Mouse (Mus musculus) forebrain, embryonic 11.5 days (tissue): ENCODE measurements around the gene Nme3. TPM values are rescaled to one million over a fixed set of nuclear protein-coding genes. Genes with fewer than 3 reads are reported as not detected.

ENCODE experiments used
- polyA plus RNA-seq: library from polyadenylated mRNA; unstranded; fragments of >200 nt; fragmentation: Nextera tagmentation; extraction: Ambion mirVana; gene quantifications from 2 replicates; pipeline ENCODE4 v1.2.1, GENCODE M21; 2014

Nme3 gene
- polyA plus RNA-seq, 1 experiment from 2014 or later = 60.8 TPM

Other genes with a start within 250 kb of the Nme3 start
- 26.8 and 32.3 TPM in 2 replicates for gene Slc9a3r2, start 246.2 kb upstream of the Nme3 start, polyA plus RNA-seq
- gene Npw, start 238.0 kb upstream of the Nme3 start, polyA plus RNA-seq = 0.32 TPM in 1 of 2 replicates, not detected in the other
- gene Zfp598, start 226.8 kb upstream of the Nme3 start, polyA plus RNA-seq = 37.6 and 38.4 TPM in 2 replicates
- 14.0 and 17.0 TPM in 2 replicates for gene Syngr3, start 206.5 kb upstream of the Nme3 start, polyA plus RNA-seq
- gene Gfer, start 200.3 kb upstream of the Nme3 start, polyA plus RNA-seq = 54.9 and 55.4 TPM in 2 replicates
- 1.7 and 1.9 TPM in 2 replicates for gene Noxo1, start 200.3 kb upstream of the Nme3 start, polyA plus RNA-seq
- gene Tbl3, start 188.8 kb upstream of the Nme3 start, polyA plus RNA-seq = 111 and 127 TPM in 2 replicates
- gene Rnf151, start 178.4 kb upstream of the Nme3 start, polyA plus RNA-seq = 0.36 and 0.81 TPM in 2 replicates
- 1,407 and 1,469 TPM in 2 replicates for gene Rps2, start 178.4 kb upstream of the Nme3 start, polyA plus RNA-seq
- 189 and 195 TPM in 2 replicates for gene Ndufb10, start 172.0 kb upstream of the Nme3 start, polyA plus RNA-seq
- gene Rpl3l, start 168.7 kb upstream of the Nme3 start, polyA plus RNA-seq = not detected in 2 replicates
- gene Msrb1, start 159.9 kb upstream of the Nme3 start, polyA plus RNA-seq = 21.3 and 21.6 TPM in 2 replicates
- 0.21 and 0.51 TPM in 2 replicates for gene Hs3st6, start 143.5 kb upstream of the Nme3 start, polyA plus RNA-seq
- not detected in 2 replicates for gene Meiob, start 92.2 kb upstream of the Nme3 start, polyA plus RNA-seq
- 25.4 and 26.7 TPM in 2 replicates for gene Hagh, start 56.4 kb upstream of the Nme3 start, polyA plus RNA-seq
- gene Fahd1, start 46.1 kb upstream of the Nme3 start, polyA plus RNA-seq = 18.2 and 19.3 TPM in 2 replicates
- not detected in 2 replicates for gene Igfals, start 30.5 kb upstream of the Nme3 start, polyA plus RNA-seq
- 71.9 and 82.0 TPM in 2 replicates for gene Nubp2, start 10.2 kb upstream of the Nme3 start, polyA plus RNA-seq
- gene Spsb3, start 9.9 kb upstream of the Nme3 start, polyA plus RNA-seq = 44.7 and 47.3 TPM in 2 replicates
- gene Eme2, start 1.4 kb upstream of the Nme3 start, polyA plus RNA-seq = 29.1 and 31.2 TPM in 2 replicates
- gene Mrps34, start 1.4 kb upstream of the Nme3 start, polyA plus RNA-seq = 76.9 and 81.8 TPM in 2 replicates
- gene Mapk8ip3, start 40.5 kb downstream of the Nme3 start, polyA plus RNA-seq = 51.3 and 56.8 TPM in 2 replicates
- gene Jpt2, start 64.2 kb downstream of the Nme3 start, polyA plus RNA-seq = 314 and 323 TPM in 2 replicates
- 14.3 and 14.7 TPM in 2 replicates for gene Cramp1l, start 119.3 kb downstream of the Nme3 start, polyA plus RNA-seq
- gene Ift140, start 119.6 kb downstream of the Nme3 start, polyA plus RNA-seq = 29.0 and 29.2 TPM in 2 replicates
- 9.8 and 13.2 TPM in 2 replicates for gene Tmem204, start 187.1 kb downstream of the Nme3 start, polyA plus RNA-seq
- gene Telo2, start 219.5 kb downstream of the Nme3 start, polyA plus RNA-seq = 41.2 and 45.4 TPM in 2 replicates
- 0.12 TPM in 1 of 2 replicates, not detected in the other for gene Ptx4, start 224.3 kb downstream of the Nme3 start, polyA plus RNA-seq
- gene Clcn7, start 236.9 kb downstream of the Nme3 start, polyA plus RNA-seq = 24.2 and 25.4 TPM in 2 replicates